Mouse (Mus musculus) heart, embryonic 15.5 days (tissue): ENCODE measurements at regions not wholly inside any gene's neighbourhood (a gene's known extent, or its start where the extent isn't known, plus 50 kb on each side); places are given as distances from the start of the nearest gene placed in this dataset.

Experiments used
- ATAC-seq: fragments of 200-750 bp; cut with Nextera tagmentation; replicated peaks from 2 replicates; pipeline ENCODE4 v1.8.0; 2017; ENCODE audit warnings: low read depth, moderate TSS enrichment; ENCODE audit not compliant: insufficient number of reproducible peaks, insufficient read depth, low FRiP score
- H3K27ac ChIP-seq: fragments of 300-500 bp; sonication (generic); 2 replicates; pipeline ENCODE4 v1.5.1; 2015; ENCODE audit warnings: mild to moderate bottlenecking, inconsistent platforms
- H3K27me3 ChIP-seq: fragments of 300-500 bp; sonication (generic); 2 replicates; pipeline ENCODE4 v1.6.1; 2015; ENCODE audit warnings: inconsistent platforms
- H3K36me3 ChIP-seq: fragments of 300-500 bp; sonication (generic); 2 replicates; pipeline ENCODE4 v1.6.1; 2015; ENCODE audit warnings: mild to moderate bottlenecking, inconsistent platforms
- H3K4me1 ChIP-seq: fragments of 300-500 bp; sonication (generic); replicated peaks from 2 replicates; pipeline ENCODE4 v1.6.1; 2015; ENCODE audit warnings: inconsistent platforms
- H3K4me2 ChIP-seq: fragments of 300-500 bp; sonication (generic); 2 replicates; pipeline ENCODE4 v1.6.1; 2015; ENCODE audit warnings: inconsistent platforms, mild to moderate bottlenecking, moderate library complexity
- H3K4me3 ChIP-seq: fragments of 300-500 bp; sonication (generic); 2 replicates; pipeline ENCODE4 v1.5.1; 2015; ENCODE audit warnings: mild to moderate bottlenecking, inconsistent platforms
- H3K9ac ChIP-seq: fragments of 300-500 bp; sonication (generic); 2 replicates; pipeline ENCODE4 v1.6.1; 2015; ENCODE audit warnings: mild to moderate bottlenecking, inconsistent platforms
- H3K9me3 ChIP-seq: fragments of 300-500 bp; sonication (generic); replicated peaks from 2 replicates; pipeline ENCODE4 v1.6.1; 2016; ENCODE audit warnings: inconsistent platforms
- WGBS: fragments of 180-500 bp; shearing (Covaris S2); methylation state at CpG from one replicate; pipeline ENCODE4 v1.1.7; 2015; ENCODE audit warnings: mixed read lengths; 5-methylcytosine and 5-hydroxymethylcytosine counted together

- Histone ChIP-seq H3K4me2 (no peak overlapping the region), H3K4me1 (no peaks in the 10 kb centered on the region), H3K36me3 (no peaks in the 10 kb centered on the region), H3K9ac (no peak overlapping the region), H3K4me3 (no peak overlapping the region), H3K27me3 (no peaks in the 10 kb centered on the region), H3K9me3 (no peaks in the 10 kb centered on the region), H3K27ac (no peak overlapping the region)
- WGBS, result 77% methylated on average over 2 of the region's 2 CpGs
- no peak for ATAC-seq
These were observed 85.6 kb upstream of the Slc24a3 start for GRCm38 (mm10) chr2:145081926-145082325.

- Histone ChIP-seq H3K9ac (no peak overlapping the region), H3K4me1 (no peaks in the 10 kb centered on the region), H3K4me2 (no peak overlapping the region), H3K9me3 (no peaks in the 10 kb centered on the region), H3K27ac (no peak overlapping the region), H3K27me3 (no peaks in the 10 kb centered on the region), H3K4me3 (no peak overlapping the region), H3K36me3 (no peaks in the 10 kb centered on the region)
- 81% methylated on average over 2 of the region's 2 CpGs for WGBS
- no peak for ATAC-seq
These were observed 82.9 kb upstream of the Slc24a3 start for GRCm38 (mm10) chr2:145084621-145085020.

- Histone ChIP-seq H3K36me3 (no peaks in the 10 kb centered on the region), H3K4me1 (no peaks in the 10 kb centered on the region), H3K27ac (no peak overlapping the region), H3K9me3 (no peaks in the 10 kb centered on the region), H3K4me3 (no peak overlapping the region), H3K4me2 (no peak overlapping the region), H3K9ac (no peak overlapping the region), H3K27me3 (no peaks in the 10 kb centered on the region)
- WGBS, result 67% methylated on average over 5 of the region's 5 CpGs
- no peak for ATAC-seq
These were observed 81.4 kb upstream of the Slc24a3 start for GRCm38 (mm10) chr2:145086118-145086517.

- H3K9ac ChIP-seq, result no peak overlapping the region
- H3K9me3 ChIP-seq, result no peaks in the 10 kb centered on the region
- H3K27ac ChIP-seq, result no peak overlapping the region
- H3K27me3 ChIP-seq, result no peaks in the 10 kb centered on the region
- H3K4me1 ChIP-seq, result no peaks in the 10 kb centered on the region
- H3K4me3 ChIP-seq, result no peak overlapping the region
- WGBS, result 82% methylated on average over 2 of the region's 2 CpGs
- ATAC-seq, result no peak
- H3K36me3 ChIP-seq, result no peaks in the 10 kb centered on the region
- H3K4me2 ChIP-seq, result no peak overlapping the region
These were observed 64.3 kb upstream of the Slc24a3 start for GRCm38 (mm10) chr2:145103295-145103694.

GRCm38 (mm10) chr2:145111615-145112014 is 55.9 kb upstream of the Slc24a3 start:
- no peaks in the 10 kb centered on the region for H3K36me3 ChIP-seq
- no peak overlapping the region for H3K27ac ChIP-seq
- no peak overlapping the region for H3K9ac ChIP-seq
- 38% methylated on average over 1 of the region's 1 CpGs for WGBS
- no peaks in the 10 kb centered on the region for H3K27me3 ChIP-seq
- no peak overlapping the region for H3K4me2 ChIP-seq
- H3K9me3 ChIP-seq, result no peaks in the 10 kb centered on the region
- H3K4me1 ChIP-seq, result no peaks in the 10 kb centered on the region
- ATAC-seq, result no peak
- H3K4me3 ChIP-seq, result no peak overlapping the region

- Histone ChIP-seq H3K27ac (no peak overlapping the region), H3K4me2 (no peak overlapping the region), H3K36me3 (no peaks in the 10 kb centered on the region), H3K27me3 (no peaks in the 10 kb centered on the region), H3K9ac (no peak overlapping the region), H3K9me3 (no peaks in the 10 kb centered on the region), H3K4me1 (no peaks in the 10 kb centered on the region; the same call in 1 of the 2 replicates), H3K4me3 (no peak overlapping the region)
- 93% methylated on average over 3 of the region's 3 CpGs for WGBS
- no peak for ATAC-seq
These were observed 52.5 kb upstream of the Slc24a3 start for GRCm38 (mm10) chr2:145115043-145115442.
